Mouse (Mus musculus) stomach, postnatal 0 days (tissue): ENCODE results near the gene Mccc2.

ENCODE experiments used
- CTCF ChIP-seq: IDR thresholded peaks from 2 replicates; pipeline ENCODE4 v1.5.1; 2016; ENCODE audit warnings: antibody characterized with exemption, low read depth, mild to moderate bottlenecking, moderate library complexity
- EP300 ChIP-seq: optimal IDR thresholded peaks from 2 replicates; pipeline ENCODE3; 2016; ENCODE audit warnings: antibody characterized with exemption

DNA sequence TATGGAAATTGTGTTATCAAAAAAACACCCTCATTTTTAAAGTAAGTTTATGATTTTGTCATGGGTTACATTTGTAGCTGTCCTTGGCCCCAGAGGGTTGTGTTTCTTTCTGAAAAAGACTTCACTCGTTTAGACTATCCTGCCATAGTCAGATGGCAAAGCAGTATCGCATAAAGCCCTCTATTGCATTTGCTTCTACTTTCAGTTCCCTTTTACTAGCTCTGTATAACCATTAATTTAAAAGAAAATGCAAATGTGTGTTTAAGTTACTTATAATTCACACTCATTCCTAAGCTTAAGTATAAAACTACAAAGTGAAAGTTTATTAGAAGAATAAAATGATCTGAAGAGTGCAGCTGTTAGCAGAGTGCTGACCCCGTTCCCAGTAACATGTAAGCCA, 16.4 kb downstream of the Mccc2 start:
- TF ChIP-seq CTCF: no peak
- no peak for TF ChIP-seq EP300
